Mouse (Mus musculus) hindbrain, postnatal 0 days (tissue): ENCODE measurements around the gene Rbm28. TPM values are rescaled to one million over a fixed set of nuclear protein-coding genes. Genes with fewer than 3 reads are reported as not detected.

Source experiments
- ATAC-seq: fragments of 200-750 bp; cut with Nextera tagmentation; 2 replicates; pipeline ENCODE4 v1.8.0; 2017; ENCODE audit warnings: mild to moderate bottlenecking, moderate TSS enrichment, moderate library complexity
- DNase-seq: peaks from one replicate; pipeline ENCODE4 v3.0.0-alpha.2; 2015; ENCODE audit warnings: low spot score
- H3K27ac ChIP-seq: fragments of 300-500 bp; sonication (generic); 2 replicates; pipeline ENCODE4 v1.5.1; 2014; ENCODE audit warnings: mild to moderate bottlenecking
- H3K27me3 ChIP-seq: fragments of 300-500 bp; sonication (generic); 2 replicates; pipeline ENCODE4 v1.6.1; 2014; ENCODE audit warnings: low read length, mixed read lengths; ENCODE audit not compliant: insufficient read depth
- H3K36me3 ChIP-seq: fragments of 300-500 bp; sonication (generic); 2 replicates; pipeline ENCODE4 v1.6.1; 2014; ENCODE audit warnings: low read length, mixed read lengths; ENCODE audit not compliant: insufficient read depth
- H3K4me1 ChIP-seq: fragments of 300-500 bp; sonication (generic); 2 replicates; pipeline ENCODE4 v1.6.1; 2014; ENCODE audit warnings: antibody characterized with exemption, low read length, mixed read lengths; ENCODE audit not compliant: insufficient read depth
- H3K4me2 ChIP-seq: fragments of 300-500 bp; sonication (generic); 2 replicates; pipeline ENCODE4 v1.6.1; 2014; ENCODE audit warnings: low read depth, mild to moderate bottlenecking, low read length, moderate library complexity, mixed read lengths
- H3K4me3 ChIP-seq: fragments of 300-500 bp; sonication (generic); 2 replicates; pipeline ENCODE4 v1.5.1; 2014; ENCODE audit warnings: low read length
- H3K9ac ChIP-seq: fragments of 300-500 bp; sonication (generic); replicated peaks from 2 replicates; pipeline ENCODE4 v1.6.1; 2014; ENCODE audit warnings: mild to moderate bottlenecking, low read length, moderate library complexity, mixed read lengths
- H3K9me3 ChIP-seq: fragments of 300-500 bp; sonication (generic); 2 replicates; pipeline ENCODE4 v1.6.1; 2016; ENCODE audit warnings: low read length, mixed read lengths
- CTCF ChIP-seq: IDR thresholded peaks from 2 replicates; pipeline ENCODE4 v1.5.1; 2016; ENCODE audit warnings: antibody characterized with exemption, control low read depth, low read depth
- WGBS: fragments of 180-500 bp; shearing (Covaris S2); extraction: QIAGEN DNeasy Blood & Tissue Kit; methylation state at CpG from one replicate; pipeline ENCODE4 v1.1.7; 2014; 5-methylcytosine and 5-hydroxymethylcytosine counted together
- polyA plus RNA-seq: library from polyadenylated mRNA; unstranded; fragments of >200 nt; fragmentation: Nextera tagmentation; extraction: Ambion mirVana; gene quantifications from 2 replicates; pipeline ENCODE4 v1.2.1, GENCODE M21; 2015
- total RNA-seq: library from RNA; depleted of rRNA; stranded (reverse); fragments of >200 nt; gene quantifications from 2 replicates; pipeline ENCODE4 v1.2.3, GENCODE M21; 2014

The Rbm28 gene
- total and polyA plus RNA-seq, 2 experiments from 2014 or later: 16.3 to 18.8 TPM

GRCm38 (mm10) chr6:29201341-29201740 lies 36.5 kb upstream of the Rbm28 start:
- DNase-seq: no peak
- TF ChIP-seq CTCF: no peak

DNA sequence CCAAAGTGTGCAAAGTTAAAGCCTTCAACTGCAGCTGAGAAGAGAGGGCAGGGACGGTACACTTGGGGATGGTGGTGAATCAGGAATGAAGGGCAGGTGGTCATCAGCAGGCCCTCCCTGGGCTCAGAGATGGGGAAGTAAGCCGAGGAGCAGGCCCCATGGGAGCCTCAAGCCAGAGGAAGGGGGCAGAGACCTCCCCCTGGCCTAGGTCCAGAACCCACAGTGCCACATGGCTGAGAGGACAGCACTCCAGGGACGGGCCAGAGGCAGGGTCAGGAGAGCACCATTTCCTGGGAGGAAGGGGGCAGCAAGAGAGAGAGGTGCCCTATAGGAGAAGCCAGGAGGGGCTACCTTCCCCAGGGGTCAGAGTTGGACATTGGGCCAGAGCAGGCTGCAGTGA lies 35.7 kb upstream of the Rbm28 start:
- 47% methylated on average over 3 of the region's 3 CpGs for WGBS
- no peak for DNase-seq
- no peaks in the 10 kb centered on the region for H3K9me3 ChIP-seq
- ATAC-seq: no peak
- no peaks in the 10 kb centered on the region for H3K27me3 ChIP-seq
- H3K27ac ChIP-seq: no peak overlapping the region
- 0 out of 2 replicates have a peak, but pooled peaks cover 5% of the 10 kb centered on the region for H3K4me1 ChIP-seq
- H3K9ac ChIP-seq: no peak overlapping the region
- H3K4me3 ChIP-seq: no peak overlapping the region
- TF ChIP-seq CTCF: no peak
- peaks cover 26% of the 10 kb centered on the region for H3K36me3 ChIP-seq
- no peak overlapping the region for H3K4me2 ChIP-seq

More at GRCm38 (mm10) chr6:29201341-29201740, 36.5 kb upstream of the Rbm28 start:
- 0 out of 2 replicates have a peak, but pooled peaks cover 5% of the 10 kb centered on the region for H3K4me1 ChIP-seq
- no peak overlapping the region for H3K4me2 ChIP-seq
- H3K36me3 ChIP-seq: peaks cover 31% of the 10 kb centered on the region
- ATAC-seq: no peak
- no peak overlapping the region for H3K9ac ChIP-seq
- WGBS: 92% methylated on average over 5 of the region's 5 CpGs
- no peak overlapping the region for H3K27ac ChIP-seq
- no peak overlapping the region for H3K4me3 ChIP-seq
- H3K9me3 ChIP-seq: no peaks in the 10 kb centered on the region
- H3K27me3 ChIP-seq: no peaks in the 10 kb centered on the region

DNA sequence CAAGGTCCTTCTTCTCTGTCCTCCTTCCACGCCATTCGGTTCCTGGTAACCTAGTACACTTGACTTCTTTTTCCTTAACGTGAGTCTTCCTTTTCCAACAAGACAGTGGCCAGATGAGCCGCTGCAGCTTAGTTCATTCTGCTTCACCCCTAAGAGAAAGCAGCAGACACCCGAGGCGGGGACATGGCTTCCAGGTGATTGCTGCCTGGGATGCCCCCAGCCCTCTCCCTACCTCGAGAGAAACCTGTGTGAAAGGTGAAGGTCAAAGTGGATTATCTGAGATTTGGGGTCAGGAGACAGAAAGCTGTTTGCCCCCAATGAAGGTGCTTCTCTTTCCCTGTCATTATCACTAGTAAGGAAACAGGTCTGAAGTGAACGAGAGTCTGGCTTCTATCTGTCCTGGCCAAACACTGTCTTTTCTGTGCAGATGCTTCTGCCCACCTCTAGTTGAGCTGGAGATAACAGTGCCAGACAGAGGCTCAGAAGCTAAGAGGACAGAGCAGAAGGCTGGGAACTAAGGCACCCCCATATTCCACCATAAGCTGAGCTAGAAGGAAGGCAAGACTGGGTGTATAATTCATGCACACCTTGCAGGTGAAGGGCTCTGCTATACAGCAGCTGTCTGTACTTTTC lies 34.5 kb upstream of the Rbm28 start:
- TF ChIP-seq CTCF: no peak
- Histone ChIP-seq H3K36me3 (peaks cover 21% of the 10 kb centered on the region), H3K9me3 (no peaks in the 10 kb centered on the region), H3K9ac (peak overlapping the region; percentile 21), H3K4me1 (0 out of 2 replicates have a peak, but pooled peaks cover 5% of the 10 kb centered on the region), H3K4me3 (no peak overlapping the region), H3K4me2 (peak overlapping the region; percentile 54), H3K27me3 (no peaks in the 10 kb centered on the region), H3K27ac (peak overlapping the region; percentile 36; the same call in 1 of the 2 replicates)
- DNase-seq (no peak), ATAC-seq (no peak)
- 38% methylated on average over 8 of the region's 8 CpGs for WGBS

- peak; percentile 98 for DNase-seq
- WGBS: 6% methylated on average over 25 of the region's 25 CpGs
- Histone ChIP-seq H3K27me3 (no peaks in the 10 kb centered on the region), H3K9me3 (no peaks in the 10 kb centered on the region), H3K4me2 (peak overlapping the region; percentile 54), H3K36me3 (peaks cover 15% of the 10 kb centered on the region), H3K27ac (peak overlapping the region; percentile 51), H3K4me1 (0 out of 2 replicates have a peak, but pooled peaks cover 5% of the 10 kb centered on the region), H3K4me3 (peak overlapping the region; percentile 21), H3K9ac (peak overlapping the region; percentile 21)
- ATAC-seq: peak; percentile 90
- peak; percentile 91 for TF ChIP-seq CTCF
Observed at GRCm38 (mm10) chr6:29198309-29199222, 33.8 kb upstream of the Rbm28 start.

DNA sequence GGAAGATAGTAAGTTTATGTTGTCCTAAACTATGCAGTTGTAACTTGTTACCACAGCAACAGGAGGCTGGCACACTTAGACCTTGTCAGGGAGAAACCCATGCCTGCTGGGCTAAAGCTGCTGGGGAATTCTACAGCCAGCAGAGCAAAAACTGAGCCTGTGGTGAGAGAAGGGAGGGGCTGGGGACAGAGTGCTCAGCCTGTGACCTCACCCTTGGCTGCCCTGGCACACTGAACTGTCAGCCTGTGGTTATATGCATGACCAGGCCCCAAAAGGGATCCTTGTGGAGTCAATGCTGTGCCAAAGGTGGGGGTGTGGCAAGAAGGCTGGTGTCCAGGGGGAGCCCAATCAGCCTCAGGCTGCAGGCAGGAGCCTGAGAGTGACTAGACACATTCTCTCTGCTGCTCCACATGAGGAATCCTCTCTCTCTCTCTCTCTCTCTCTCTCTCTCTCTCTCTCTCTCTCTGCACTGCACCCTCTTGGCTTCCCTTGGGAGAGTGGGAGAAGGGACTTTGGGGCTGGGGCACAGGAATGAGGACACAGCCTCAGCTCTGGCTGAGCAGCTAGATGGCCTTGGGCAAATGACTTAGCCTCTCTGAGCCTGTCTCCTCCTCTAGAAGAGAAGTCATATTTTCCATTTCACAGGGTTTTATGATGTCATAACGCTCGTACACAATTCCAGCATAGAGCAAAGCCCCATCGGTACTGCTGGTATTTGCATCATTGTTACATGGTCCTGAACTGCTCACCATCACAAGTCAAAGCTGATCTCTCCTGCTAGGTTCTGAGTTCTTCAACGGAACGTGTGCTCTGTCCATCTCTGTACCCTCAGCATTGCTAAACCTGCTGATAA lies 31.3 kb upstream of the Rbm28 start:
- H3K9me3 ChIP-seq: no peaks in the 10 kb centered on the region
- H3K27me3 ChIP-seq: no peaks in the 10 kb centered on the region
- 70% methylated on average over 5 of the region's 5 CpGs for WGBS
- H3K4me1 ChIP-seq: 0 out of 2 replicates have a peak, but pooled peaks cover 5% of the 10 kb centered on the region
- ATAC-seq (peak; percentile 63), DNase-seq (peak; percentile 54)
- H3K36me3 ChIP-seq: no peaks in the 10 kb centered on the region
- H3K4me2 ChIP-seq: no peak overlapping the region
- no peak overlapping the region for H3K9ac ChIP-seq
- no peak overlapping the region for H3K4me3 ChIP-seq
- no peak overlapping the region for H3K27ac ChIP-seq
- no peak for TF ChIP-seq CTCF

GRCm38 (mm10) chr6:29195146-29195545 lies 30.3 kb upstream of the Rbm28 start:
- DNase-seq: no peak
- H3K4me3 ChIP-seq: no peak overlapping the region
- no peak overlapping the region for H3K27ac ChIP-seq
- H3K4me2 ChIP-seq: no peak overlapping the region
- no peaks in the 10 kb centered on the region for H3K27me3 ChIP-seq
- ATAC-seq: no peak
- H3K36me3 ChIP-seq: no peaks in the 10 kb centered on the region
- 0 out of 2 replicates have a peak, but pooled peaks cover 5% of the 10 kb centered on the region for H3K4me1 ChIP-seq
- 83% methylated on average over 5 of the region's 5 CpGs for WGBS
- TF ChIP-seq CTCF: no peak
- H3K9me3 ChIP-seq: no peaks in the 10 kb centered on the region
- H3K9ac ChIP-seq: no peak overlapping the region
